Mouse (Mus musculus) cerebral cortex, adult 2 months (tissue): ENCODE measurements around the gene Lmln.

Experiments used
- WGBS: fragments of 180-500 bp; shearing (Covaris S2); methylation state at CpG from one replicate; pipeline ENCODE4 v1.1.7; 2018; 5-methylcytosine and 5-hydroxymethylcytosine counted together

The Lmln gene

DNA sequence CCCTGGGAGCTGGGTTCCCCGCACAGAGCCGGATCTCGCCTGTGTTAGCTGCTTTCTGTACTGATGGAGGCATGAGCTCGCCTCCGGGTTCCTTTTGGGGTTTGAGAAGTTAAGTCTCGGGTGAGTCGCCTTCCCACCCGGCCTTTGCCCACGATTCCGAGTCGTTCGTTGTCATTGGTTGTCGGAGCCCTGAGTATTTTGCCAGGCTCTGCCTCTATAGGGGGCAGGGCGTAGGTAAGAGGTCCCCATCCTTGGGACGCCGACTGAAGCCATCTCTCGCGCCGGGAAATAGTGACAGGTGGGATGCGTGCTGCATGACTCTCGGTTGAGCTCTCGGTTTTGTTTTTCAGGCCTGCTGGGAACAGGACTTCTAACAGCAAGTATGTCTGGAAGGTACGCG lies 5.5 kb upstream of the Lmln start:
- under 1% methylated on average over 24 of the region's 24 CpGs for WGBS

DNA sequence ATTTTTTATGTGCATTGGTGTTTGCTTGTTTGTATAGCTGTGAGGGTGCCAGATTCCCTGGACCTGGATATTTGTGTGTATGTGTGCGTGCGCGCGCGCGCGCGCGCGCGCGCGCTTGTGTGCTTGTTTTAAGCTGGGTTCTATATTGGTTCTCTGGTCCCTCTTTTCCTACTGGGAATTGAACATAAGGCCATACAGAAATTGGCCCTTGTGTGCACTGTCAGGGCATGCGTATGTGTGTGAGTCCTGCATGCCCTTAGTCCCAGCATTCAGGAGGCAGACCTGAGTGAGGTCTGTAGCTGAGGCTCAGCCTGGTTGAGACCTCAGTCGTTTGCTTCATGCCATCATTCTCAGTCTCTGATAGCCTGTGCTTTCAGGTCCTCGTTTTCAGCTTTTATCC lies 4.3 kb upstream of the Lmln start:
- 87% methylated on average over 16 of the region's 16 CpGs for WGBS

DNA sequence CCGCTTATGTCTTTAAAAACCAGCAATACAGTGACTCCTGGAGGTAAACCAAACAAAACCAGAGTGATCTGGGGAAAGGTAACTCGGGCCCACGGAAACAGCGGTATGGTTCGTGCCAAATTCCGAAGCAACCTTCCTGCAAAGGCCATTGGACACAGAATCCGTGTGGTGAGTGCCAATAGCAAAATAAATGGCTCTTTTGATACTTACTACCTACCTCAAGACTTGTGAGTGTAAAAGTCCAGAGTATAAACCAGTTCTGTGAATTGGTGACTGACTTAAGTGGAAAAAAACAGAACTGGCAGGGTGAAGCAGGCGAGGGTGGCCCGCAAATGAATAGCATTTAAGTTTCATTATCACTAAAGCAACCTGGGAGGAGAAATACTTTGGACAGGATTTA lies 3.7 kb upstream of the Lmln start:
- WGBS = 82% methylated on average over 9 of the region's 9 CpGs

DNA sequence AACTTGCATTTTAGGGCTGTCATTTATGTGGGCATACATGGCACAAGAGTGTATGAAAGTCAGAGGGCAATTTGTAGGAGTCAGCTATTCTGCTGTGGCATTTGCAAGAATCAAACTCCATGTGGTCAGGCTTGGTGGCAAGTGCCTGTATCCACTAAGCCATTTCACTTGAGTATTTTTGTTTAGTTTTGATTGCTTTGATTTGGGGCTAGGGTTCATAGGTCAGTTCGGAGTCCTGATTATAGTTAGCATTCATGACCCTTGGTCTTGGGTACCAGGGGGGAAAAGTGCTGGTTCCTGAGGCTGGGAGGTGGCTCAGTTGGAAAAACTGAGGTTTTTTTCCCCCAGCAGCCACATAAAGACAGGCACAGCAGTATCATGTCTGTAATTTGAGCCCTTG lies 2.9 kb upstream of the Lmln start:
- 90% methylated on average over 1 of the region's 1 CpGs for WGBS

DNA sequence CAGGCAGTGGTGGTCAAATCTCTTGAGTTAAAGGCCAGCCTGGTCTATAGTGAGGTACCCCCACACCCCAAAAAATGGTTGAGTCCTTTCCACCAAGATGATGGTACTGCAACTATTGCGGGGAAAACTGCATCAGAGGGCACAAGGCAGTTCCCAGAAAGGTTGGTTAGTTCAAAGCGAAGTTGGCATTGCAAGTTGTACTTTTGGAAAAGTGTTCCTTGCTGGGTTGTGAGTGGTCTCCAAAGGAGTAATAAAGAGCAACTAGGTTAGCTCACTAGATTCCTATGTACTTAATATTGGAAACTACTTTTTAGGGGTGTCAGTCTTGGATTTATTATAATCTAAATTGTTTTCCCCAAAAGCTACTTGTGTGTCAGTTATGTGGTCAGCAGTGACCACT lies 1.4 kb upstream of the Lmln start:
- WGBS = 73% methylated on average over 2 of the region's 2 CpGs

DNA sequence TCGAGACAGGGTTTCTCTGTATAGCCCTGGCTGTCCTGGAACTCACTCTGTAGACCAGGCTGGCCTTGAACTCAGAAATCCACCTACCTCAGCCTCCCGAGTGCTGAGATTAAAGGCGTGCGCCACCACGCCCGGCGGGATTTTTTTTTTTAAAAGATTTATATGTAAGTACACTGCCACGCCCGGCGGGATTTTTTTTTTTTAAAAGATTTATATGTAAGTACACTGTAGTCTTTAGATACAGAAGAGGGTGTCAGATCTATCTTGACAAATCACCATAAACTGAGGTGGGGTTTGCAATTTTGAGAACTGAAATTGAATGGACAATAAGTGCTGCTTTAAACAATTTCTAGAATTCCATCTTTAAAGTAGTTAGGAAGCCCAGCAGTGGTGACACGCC lies 921 bp upstream of the Lmln start:
- WGBS = 48% methylated on average over 11 of the region's 11 CpGs

DNA sequence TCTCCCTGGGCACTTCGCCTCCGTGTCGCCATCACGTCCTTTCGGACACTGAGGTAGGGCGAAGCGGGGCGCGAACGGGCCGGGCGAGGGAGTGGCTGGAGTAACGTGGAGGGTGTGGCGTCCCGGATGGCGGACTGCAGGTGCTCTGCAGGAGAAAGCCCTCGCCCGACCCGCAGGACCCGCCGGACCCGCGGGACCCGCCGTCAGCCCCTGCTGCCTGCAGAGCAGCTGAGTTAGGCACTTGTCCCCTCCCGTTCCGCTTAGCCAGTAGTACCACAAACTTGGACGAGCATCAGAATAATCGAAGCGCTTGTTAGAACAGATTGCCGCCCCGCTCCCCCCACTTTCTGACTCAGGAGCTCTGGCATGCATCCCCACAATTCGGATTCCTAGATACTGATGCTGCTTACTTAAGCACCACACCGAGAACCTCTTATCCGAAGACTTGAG lies 386 bp downstream of the Lmln start:
- under 1% methylated on average over 35 of the region's 35 CpGs for WGBS

DNA sequence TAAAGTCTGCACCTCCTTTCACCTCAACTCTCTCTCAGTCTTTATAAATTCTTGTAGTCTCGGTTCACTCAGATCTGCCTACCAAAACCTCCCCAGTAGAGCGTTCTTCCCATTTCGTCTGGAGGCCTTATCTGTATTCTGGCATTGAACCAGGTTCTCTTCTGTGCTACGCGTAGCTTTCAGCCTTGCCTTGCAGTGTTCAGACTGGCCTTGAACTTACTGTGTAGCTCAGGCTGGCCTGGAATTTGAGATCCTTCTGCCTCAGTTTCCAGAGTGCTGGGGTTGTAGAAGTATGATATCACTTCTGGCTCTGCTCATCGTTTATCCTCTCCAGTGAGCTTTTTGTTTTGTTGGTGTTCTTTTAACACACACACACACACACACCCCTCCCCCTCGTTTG lies 946 bp downstream of the Lmln start:
- 6% methylated on average over 7 of the region's 7 CpGs for WGBS

DNA sequence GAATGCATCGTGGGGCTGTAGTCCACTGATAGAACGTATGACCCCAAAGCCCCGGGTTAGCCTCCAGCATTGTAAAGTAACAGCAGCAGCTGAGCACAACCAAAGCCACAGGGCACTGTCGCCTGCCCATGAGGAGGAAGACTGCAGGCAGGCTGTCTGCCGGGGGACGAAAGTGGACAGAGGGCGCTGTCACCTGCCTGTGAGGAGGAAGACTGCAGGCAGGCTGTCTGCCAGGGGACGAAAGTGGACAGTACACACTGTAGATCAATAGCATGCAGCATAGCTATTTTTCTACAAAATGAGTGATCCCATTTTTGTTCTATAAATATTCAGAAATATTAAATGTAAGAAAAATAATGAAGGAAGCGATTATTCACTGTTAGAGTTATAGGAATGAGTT lies 2.3 kb downstream of the Lmln start:
- 84% methylated on average over 9 of the region's 9 CpGs for WGBS

DNA sequence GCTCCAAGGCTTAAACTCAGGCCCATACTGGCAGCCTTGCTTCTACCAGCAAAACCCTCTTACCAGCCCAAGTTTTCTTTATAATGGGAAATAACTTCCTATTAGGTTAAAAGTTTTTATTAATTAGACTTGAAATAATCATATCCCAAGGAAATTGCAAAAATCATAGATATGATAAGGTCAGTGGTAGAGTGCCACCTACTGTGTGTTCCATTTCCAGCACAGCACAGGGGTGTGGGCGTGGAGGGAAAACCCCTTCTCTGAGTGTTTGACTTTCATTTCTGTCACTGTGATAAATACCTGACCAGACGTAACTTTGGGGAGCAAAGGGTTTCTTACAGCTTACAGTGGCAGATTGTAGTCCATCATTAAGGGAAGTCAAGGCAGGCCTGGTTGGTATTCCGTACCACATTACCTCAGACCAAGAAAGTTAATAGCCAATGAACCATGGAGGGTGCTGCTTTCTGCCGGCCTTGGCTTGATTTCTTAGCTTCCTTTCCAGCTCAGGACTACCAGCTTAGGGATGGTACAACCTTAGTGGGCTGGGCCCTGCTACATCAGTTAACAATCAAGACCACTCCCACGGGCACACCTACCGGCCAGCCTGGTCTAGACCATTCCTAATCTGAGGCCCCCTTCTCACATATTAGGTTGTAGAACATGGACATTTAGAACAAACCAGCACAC lies 10.7 kb downstream of the Lmln start:
- WGBS = 94% methylated on average over 6 of the region's 6 CpGs

DNA sequence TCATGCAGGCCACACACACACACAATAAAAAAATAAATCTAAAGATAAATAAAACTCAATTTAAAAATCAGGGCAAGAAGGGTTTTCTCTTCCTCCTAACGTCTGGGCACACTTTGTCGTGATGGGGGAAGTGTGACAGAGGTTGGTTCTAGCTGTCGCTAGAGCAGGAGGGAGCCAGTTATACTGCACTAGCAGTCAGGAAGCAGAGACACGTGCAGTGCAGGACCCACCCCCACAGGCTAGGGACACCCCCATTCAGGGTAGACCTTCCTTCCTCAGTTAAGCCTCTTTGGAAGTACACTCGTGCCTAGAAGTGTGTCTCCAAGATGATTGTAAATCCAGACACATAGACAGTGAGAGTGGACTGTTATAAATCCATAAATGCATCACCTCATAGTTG lies 12.6 kb downstream of the Lmln start:
- 77% methylated on average over 5 of the region's 5 CpGs for WGBS

DNA sequence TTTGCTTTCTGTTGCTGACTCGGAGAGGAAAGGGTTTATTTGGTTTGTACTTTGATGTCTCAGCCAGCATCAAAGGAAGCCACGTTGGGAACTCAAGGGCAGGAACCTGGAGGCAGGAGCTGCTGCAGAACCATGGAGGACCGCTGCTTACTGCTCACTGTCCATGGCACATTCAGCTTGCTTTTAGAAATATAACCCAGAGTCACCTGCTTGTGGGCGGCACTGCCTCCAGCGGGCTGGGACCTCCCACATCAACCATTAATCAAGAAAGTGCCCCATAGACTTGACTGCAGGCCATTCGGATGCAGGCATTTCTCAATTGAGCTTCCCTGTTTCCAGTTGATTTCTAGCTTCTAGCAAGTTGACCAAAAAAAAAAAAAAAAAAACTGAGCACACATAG lies 13.8 kb downstream of the Lmln start:
- WGBS = 81% methylated on average over 6 of the region's 6 CpGs

DNA sequence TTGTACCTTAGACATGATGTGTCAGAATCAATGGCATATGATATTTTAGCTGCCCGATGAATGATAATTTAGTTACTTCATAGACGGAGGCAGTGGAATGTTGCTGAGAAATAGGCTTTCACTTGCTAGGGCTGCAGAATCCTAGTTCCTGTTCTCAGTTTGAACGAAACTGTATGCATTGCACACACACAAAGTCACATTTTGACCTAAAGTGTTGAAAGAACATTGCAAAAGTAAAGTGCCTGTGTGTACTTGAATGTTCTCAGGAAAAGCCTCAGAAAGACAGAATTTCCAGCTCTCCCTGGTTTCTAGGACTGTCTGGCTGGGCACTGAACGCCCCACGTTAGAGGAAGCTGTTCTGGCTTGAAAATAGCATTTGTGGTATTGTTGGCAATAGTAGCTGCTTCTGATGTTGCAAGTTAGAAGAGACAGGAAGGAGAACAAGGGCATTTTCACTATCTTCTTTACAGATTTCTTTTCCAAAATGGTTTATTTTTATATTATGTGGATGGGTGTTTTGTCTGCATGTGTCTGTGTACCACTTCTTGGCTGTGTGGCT lies 14.8 kb downstream of the Lmln start:
- 64% methylated on average over 5 of the region's 5 CpGs for WGBS

DNA sequence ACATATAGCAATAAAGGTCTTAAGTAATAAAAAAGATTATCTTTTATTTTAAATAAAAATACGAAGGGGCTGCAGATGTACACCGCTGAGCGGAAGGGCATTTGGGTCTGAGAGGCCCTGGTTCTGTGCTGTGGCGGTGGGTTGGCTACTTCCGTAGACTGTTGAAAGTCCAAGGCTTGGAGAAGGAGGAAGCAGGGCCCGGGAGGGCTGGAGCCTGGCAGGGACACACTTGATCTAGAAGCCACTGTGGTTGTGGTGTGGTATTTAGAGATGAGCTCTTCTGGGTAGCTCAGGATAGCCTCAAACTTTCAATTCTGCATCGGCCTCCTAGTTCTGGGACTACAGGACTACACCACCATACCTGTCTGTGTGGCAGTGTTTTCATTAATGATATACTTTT lies 17.7 kb downstream of the Lmln start:
- WGBS = 92% methylated on average over 7 of the region's 7 CpGs

DNA sequence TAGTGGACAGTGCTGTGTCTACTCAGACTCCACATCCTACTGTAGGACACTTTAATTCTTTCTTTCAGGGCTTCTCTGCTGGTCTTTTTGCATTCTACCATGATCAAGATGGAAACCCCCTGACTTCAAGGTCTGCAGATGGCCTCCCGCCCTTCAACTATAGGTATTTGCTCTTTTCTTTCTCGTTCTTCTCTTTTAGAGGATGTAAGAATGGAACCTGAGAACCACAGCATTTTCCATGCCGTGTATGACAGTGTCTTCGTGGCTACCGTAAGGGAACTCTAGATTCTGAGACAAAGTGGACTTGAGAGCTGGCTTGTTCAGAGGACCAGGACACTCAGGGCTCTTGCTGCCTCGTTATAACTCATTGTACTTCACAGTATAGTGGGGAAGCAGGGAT lies 20.6 kb downstream of the Lmln start:
- WGBS = 94% methylated on average over 6 of the region's 6 CpGs

DNA sequence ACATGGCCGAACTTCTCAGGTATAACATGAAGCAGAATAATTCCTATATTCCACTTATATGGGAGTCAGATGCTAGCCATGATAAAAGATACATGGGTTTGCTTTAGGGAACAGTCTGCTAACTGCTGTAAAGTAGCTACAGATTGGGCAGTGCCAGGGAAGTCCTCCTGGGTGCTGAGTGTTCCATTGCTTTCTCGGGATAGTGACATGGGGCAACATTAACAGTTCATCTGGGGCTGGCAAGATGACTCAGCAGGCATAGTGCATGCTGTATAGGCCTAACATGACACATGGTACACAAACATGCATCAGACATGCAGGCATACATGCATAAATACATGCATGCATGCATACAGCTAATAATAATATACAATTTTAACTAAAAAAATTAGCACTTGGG lies 21.7 kb downstream of the Lmln start:
- WGBS = 91% methylated on average over 2 of the region's 2 CpGs

DNA sequence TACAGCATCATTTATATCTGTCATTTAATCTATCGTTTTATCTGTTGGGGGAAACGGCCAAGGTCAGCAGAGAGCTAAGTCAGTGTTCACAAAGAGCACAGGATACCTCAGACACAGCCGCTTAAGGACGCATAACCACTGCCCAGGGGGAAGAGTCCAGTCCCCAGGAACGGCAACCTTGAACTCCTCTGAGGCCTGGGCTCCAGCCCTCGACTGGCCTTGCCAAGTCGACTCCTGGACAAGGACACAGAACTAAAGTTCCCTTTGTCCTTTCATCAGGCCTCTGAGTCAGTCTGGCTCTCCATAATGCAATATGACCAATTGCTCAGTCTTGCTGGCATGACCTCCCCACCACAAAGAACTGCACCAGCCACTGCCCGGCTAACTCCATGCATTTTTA lies 23.3 kb downstream of the Lmln start:
- 72% methylated on average over 8 of the region's 8 CpGs for WGBS

DNA sequence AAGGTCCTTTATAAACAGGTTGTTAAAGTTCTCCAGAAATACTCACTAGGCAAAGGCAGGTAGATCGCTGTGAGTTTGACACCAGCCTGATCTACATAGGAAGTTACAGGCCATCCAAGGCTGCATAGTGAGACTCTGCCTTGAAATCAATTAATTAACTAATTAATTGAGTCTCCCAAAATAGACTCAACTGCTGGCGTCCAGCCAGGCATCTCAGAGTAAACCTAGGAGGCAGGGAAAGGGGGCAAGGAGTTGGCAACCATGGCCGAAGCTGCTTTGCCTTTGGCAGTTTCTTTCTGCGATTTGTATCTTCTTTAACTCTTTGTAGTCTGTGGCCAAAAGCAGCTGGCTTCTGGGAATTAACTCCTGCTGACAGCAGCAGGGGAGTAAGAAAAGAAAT lies 51.4 kb downstream of the Lmln start:
- WGBS = 62% methylated on average over 4 of the region's 4 CpGs

DNA sequence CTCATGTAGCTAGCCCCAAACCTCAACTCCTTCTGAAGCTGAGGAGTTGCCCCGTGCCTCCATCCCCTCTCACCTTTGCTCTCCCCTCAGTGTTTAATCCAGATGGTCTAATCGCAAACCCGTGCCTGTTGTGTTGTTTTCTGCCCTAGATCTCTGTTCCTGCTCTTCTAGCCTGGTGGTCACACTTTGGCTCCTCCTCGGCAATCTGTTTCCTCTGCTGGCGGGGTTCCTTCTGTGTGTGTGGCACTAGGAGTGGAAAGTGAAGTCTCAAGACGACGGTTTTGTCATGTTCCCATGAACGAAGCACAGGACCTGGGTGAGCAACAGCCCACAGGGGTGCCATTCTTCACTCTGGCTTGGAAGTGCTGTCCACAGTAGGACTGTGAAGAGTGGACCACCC lies 61.1 kb downstream of the Lmln start:
- 71% methylated on average over 8 of the region's 8 CpGs for WGBS

DNA sequence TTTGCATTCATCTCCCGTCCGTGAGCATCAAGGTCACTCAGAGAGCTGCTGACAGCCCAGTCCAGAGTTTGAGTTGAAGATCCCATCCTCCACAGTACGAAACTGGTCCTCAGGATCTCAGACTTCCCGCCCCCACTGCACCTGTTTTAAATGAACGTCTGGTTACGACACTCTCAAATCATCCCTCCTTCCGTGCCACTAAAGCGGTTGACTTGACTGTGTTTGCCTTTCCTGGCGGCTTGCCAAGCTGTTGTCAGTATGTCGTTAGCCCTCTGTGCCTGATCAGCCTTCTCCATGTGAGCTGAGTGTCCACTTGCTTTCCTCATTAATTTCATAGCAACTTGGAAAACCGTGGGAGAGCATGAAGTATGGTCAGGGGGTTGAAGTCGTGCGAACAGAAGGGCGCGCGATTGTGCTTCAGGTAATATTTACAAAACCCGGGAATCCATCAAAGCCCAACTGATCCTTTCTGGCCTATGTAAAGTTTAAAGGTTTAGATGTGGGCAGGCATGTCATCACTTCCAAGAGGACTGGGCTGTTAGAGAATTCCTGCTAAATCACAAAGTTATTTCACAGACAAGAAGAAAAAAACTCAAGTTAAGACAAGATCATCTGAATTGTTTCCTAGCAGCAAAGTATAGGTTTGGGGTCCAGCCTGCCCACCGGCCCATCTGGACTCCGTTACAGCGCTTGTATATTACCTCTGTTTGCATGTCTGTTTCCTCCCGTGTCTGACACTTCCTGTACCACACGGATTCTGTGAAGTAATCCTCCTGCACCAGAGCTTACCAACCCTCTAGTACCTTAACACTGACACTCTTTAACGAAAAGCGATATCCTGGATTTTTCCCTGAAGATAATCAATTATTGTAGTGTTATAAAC lies 61.9 kb downstream of the Lmln start:
- WGBS = 79% methylated on average over 24 of the region's 24 CpGs

DNA sequence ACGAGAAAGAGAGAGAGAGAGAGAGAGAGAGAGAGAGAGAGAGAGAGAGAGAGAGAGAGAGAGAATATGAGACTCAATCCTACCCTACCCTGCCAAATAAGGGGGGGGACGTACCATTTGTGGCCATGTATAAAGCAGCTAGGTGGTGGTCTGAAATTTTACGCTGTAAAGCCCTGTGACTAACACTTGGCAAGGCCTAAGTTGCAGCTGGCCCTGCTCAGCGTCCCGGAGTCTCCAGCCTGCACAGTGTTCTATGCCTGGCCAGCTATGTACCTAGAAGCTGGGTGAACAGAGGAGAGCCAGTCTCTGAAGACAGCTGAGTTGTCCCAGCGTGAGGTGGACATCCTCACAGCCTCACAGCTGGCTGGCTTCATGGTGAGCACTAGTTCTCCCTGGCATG lies 64.7 kb downstream of the Lmln start:
- 66% methylated on average over 6 of the region's 6 CpGs for WGBS

DNA sequence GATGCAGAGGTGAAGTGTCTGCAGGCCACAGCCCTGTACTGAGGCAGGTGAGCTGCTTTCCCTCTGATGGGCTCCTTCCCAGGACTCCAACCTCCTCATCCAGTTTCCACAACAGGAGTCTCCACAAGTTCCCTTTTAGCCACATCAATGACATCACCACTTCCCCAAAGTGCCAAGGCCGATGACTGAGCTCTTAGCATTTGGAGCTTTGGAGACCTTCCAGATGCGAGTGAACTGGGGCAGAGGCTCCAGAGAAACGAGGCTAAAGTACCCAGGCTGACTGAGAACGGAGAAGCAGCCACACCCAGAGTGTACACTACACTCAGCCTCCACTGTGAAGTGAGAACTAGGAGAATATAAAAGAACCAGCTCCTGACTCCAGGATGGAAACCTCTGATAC lies 68.4 kb downstream of the Lmln start:
- 15% methylated on average over 4 of the region's 4 CpGs for WGBS

DNA sequence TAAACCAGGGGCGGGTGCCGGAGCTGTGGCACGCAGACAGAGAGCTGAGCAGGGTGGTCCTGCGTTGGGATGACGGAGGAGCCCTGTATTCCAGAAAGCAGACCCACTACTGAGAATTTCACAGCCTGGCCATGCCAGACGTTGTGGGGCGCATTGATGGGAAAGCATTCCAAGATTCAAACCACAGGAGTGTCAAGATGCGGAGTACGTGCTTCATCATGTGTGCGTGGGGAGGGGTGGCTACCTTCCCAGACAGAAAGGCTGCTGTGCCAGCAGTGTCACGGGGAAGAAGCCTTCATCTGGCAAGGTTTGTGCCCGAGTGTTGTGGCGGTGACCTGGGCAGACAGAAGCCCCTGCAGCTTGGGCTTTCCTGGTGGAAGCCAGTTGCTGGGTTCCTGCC lies 70.9 kb downstream of the Lmln start:
- WGBS = 63% methylated on average over 13 of the region's 13 CpGs
